Mouse (Mus musculus) midbrain, postnatal 0 days (tissue): ENCODE measurements around the gene Ecm2. TPM values are rescaled to one million over a fixed set of nuclear protein-coding genes. Genes with fewer than 3 reads are reported as not detected.

Source experiments
- ATAC-seq: fragments of 200-750 bp; cut with Nextera tagmentation; 2 replicates; pipeline ENCODE4 v1.8.0; 2017; ENCODE audit warnings: moderate number of reproducible peaks, mild to moderate bottlenecking, moderate TSS enrichment, moderate library complexity; ENCODE audit not compliant: low FRiP score
- DNase-seq: peaks from one replicate; pipeline ENCODE4 v3.0.0-alpha.2; 2015; ENCODE audit warnings: low spot score
- H3K27ac ChIP-seq: fragments of 300-500 bp; sonication (generic); 2 replicates; pipeline ENCODE4 v1.5.1; 2014; ENCODE audit warnings: low read depth, mild to moderate bottlenecking, low read length, mixed read lengths
- H3K27me3 ChIP-seq: fragments of 300-500 bp; sonication (generic); 2 replicates; pipeline ENCODE4 v1.6.1; 2014; ENCODE audit warnings: low read length, control low read depth, mixed read lengths; ENCODE audit not compliant: insufficient read depth
- H3K36me3 ChIP-seq: fragments of 300-500 bp; sonication (generic); 2 replicates; pipeline ENCODE4 v1.6.1; 2014; ENCODE audit warnings: low read length, control low read depth, mixed read lengths; ENCODE audit not compliant: insufficient read depth
- H3K4me1 ChIP-seq: fragments of 300-500 bp; sonication (generic); 2 replicates; pipeline ENCODE4 v1.6.1; 2014; ENCODE audit warnings: mild to moderate bottlenecking, control low read depth, antibody characterized with exemption, low read length, mixed read lengths; ENCODE audit not compliant: insufficient read depth
- H3K4me2 ChIP-seq: fragments of 300-500 bp; sonication (generic); 2 replicates; pipeline ENCODE4 v1.6.1; 2014; ENCODE audit warnings: low read depth, mild to moderate bottlenecking, low read length, mixed read lengths; ENCODE audit not compliant: poor library complexity, severe bottlenecking
- H3K4me3 ChIP-seq: fragments of 300-500 bp; sonication (generic); 2 replicates; pipeline ENCODE4 v1.5.1; 2014; ENCODE audit warnings: low read depth, mild to moderate bottlenecking, low read length, moderate library complexity
- H3K9ac ChIP-seq: fragments of 300-500 bp; sonication (generic); replicated peaks from 2 replicates; pipeline ENCODE4 v1.6.1; 2014; ENCODE audit warnings: mild to moderate bottlenecking, low read length, moderate library complexity, mixed read lengths; ENCODE audit not compliant: poor library complexity, severe bottlenecking
- H3K9me3 ChIP-seq: fragments of 300-500 bp; sonication (generic); 2 replicates; pipeline ENCODE4 v1.6.1; 2016; ENCODE audit warnings: low read length, control low read depth
- CTCF ChIP-seq: IDR thresholded peaks from 2 replicates; pipeline ENCODE4 v1.5.1; 2016; ENCODE audit warnings: antibody characterized with exemption, mild to moderate bottlenecking
- WGBS: fragments of 180-500 bp; shearing (Covaris S2); extraction: QIAGEN DNeasy Blood & Tissue Kit; methylation state at CpG from one replicate; pipeline ENCODE4 v1.1.7; 2014; 5-methylcytosine and 5-hydroxymethylcytosine counted together
- polyA plus RNA-seq: library from polyadenylated mRNA; unstranded; fragments of >200 nt; fragmentation: Nextera tagmentation; extraction: Ambion mirVana; gene quantifications from 2 replicates; pipeline ENCODE4 v1.2.1, GENCODE M21; 2015
- total RNA-seq: library from RNA; depleted of rRNA; stranded (reverse); fragments of >200 nt; gene quantifications from 2 replicates; pipeline ENCODE4 v1.2.3, GENCODE M21; 2014; rRNA removed

Gene Ecm2
- 2.4 and 2.7 TPM in 2 replicates for total RNA-seq
- polyA plus RNA-seq = 1.3 and 1.4 TPM in 2 replicates

DNA sequence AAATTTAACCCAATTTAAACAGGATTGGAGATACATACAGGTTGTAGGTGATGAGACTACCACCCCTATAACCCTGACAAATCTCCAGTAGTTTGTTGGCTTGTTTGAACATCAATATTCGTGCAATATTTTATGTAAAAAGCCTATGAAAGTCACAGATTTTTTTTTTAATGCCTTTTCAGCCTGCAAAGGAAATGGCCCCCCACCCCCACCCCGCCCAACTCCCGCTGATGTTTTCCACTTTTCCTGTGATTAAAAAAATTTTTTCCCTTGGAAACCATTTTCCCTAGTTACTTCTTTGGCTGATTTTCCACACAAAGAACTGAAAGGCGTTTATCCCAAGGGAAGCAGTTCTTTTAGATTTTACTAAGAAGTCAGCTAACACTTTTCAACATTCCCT is at the start of gene Ecm2:
Gene Ecm2, plus strand, starts transcription at position 301 of the 400 bp plus-strand sequence.
- no peak within 1 kb of the TSS for H3K9ac ChIP-seq
- no peaks in the 10 kb centered on the region for H3K36me3 ChIP-seq
- H3K9me3 ChIP-seq = no peaks in the 10 kb centered on the region
- ATAC-seq (no peak), DNase-seq (no peak)
- no peak within 1 kb of the TSS for H3K4me2 ChIP-seq
- H3K4me1 ChIP-seq = no peaks in the 10 kb centered on the region
- no peak within 1 kb of the TSS for H3K4me3 ChIP-seq
- H3K27ac ChIP-seq = no peak within 1 kb of the TSS
- H3K27me3 ChIP-seq = no peaks in the 10 kb centered on the region
- no peak for TF ChIP-seq CTCF
- 14% methylated on average over 4 of the region's 4 CpGs for WGBS

DNA sequence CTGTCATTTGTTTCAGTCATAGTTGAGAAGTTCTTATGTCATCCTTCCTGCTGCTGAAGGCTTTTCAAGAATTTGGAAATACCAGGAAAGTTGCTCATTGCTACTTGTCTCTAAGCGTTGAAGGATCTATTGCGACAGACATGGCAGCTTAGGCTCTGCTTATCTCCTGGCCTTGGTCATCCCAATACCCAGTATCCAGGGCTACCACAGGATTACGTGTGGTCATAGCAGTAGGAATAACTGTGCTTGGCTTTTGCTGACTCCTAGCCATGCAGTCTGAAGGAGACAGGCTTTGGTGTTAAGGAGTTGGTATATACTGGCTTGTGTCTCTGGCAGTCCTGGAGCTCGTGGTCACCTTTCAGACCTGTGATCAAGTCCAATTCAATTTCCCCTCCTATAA is 44.3 kb upstream of the Ecm2 start:
- Histone ChIP-seq H3K9ac (no peak overlapping the region), H3K4me3 (no peak overlapping the region), H3K27ac (no peak overlapping the region), H3K4me2 (no peak overlapping the region), H3K4me1 (no peaks in the 10 kb centered on the region), H3K27me3 (no peaks in the 10 kb centered on the region), H3K36me3 (peaks cover 38% of the 10 kb centered on the region), H3K9me3 (no peaks in the 10 kb centered on the region)
- 92% methylated on average over 4 of the region's 4 CpGs for WGBS
- no peak for TF ChIP-seq CTCF
- ATAC-seq (no peak), DNase-seq (no peak)

DNA sequence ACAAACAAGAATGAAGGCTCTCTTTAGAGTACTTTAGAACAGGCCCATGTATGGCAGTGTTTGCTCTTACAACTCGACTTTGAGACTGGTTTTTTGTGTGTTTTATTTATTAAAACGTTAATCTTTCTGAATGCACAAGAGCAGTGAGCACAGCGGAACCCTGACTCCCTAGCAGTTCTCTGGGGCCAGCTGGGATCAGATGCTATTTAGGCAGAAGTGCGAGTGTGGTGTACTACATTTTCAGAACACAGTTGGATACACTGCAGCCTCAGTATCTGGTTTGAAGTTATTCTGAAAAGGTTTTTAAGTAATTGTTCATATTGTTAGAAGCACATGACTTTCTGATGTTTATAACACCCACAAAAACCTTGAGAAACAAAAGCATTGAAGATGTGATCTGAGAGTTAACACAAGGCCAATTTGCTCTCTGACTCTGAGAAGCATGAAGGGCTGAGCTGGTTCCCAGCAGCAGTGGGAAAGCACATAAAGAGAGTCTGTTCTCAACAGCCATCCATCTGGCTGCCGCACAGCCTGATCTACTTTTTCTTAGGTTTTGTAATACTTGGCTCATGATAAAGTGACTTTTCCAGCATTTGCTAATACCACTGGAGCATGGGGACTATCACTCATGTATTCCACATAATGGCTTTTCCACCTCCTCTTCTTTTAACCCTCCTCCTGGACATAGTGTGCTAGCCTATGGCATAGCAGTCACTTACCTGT is 43.8 kb upstream of the Ecm2 start:
- Histone ChIP-seq H3K4me3 (no peak overlapping the region), H3K9me3 (no peaks in the 10 kb centered on the region), H3K9ac (no peak overlapping the region), H3K4me2 (no peak overlapping the region), H3K4me1 (no peaks in the 10 kb centered on the region), H3K27me3 (no peaks in the 10 kb centered on the region), H3K36me3 (peaks cover 38% of the 10 kb centered on the region), H3K27ac (no peak overlapping the region; the same call in 1 of the 2 replicates)
- 76% methylated on average over 5 of the region's 5 CpGs for WGBS
- ATAC-seq = no peak
- no peak for DNase-seq
- no peak for TF ChIP-seq CTCF

DNA sequence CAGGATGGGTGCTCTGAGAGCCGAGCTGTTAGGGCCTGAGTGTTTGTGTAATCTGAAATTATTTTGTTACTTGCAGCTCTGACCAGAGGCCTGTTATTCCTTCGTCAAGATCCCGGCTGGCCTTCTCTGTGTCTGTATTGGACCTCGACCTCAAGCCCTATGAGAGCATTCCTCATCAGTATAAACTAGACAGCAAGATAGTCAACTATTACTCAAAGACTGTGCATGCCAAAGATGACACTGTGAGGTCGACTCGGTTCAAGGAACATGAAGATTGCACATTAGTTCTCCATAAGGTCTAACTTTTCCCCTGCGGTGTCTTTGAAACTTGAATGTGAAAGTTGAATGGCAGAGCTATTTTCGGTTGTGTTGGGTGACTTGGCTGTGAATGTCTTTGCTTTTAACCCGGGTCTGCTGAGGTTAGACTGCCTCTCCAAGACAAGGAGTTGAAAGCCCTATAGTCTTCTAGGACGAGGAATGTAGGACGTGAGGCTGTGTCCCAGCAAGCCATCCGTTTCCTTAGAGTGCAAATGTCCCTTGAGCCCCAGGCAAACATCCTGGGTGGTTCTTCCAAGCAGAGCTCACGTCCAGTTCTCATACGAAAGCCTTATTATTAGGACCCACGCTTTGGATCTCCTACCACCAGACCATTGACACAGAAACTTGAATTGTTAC is 43.0 kb upstream of the Ecm2 start:
- ATAC-seq = no peak
- no peak for DNase-seq
- Histone ChIP-seq H3K36me3 (peaks cover 38% of the 10 kb centered on the region), H3K4me1 (no peaks in the 10 kb centered on the region), H3K27me3 (no peaks in the 10 kb centered on the region), H3K9ac (no peak overlapping the region), H3K9me3 (no peaks in the 10 kb centered on the region), H3K4me3 (no peak overlapping the region), H3K4me2 (no peak overlapping the region), H3K27ac (no peak overlapping the region; the same call in 1 of the 2 replicates)
- WGBS = 84% methylated on average over 15 of the region's 15 CpGs
- TF ChIP-seq CTCF = no peak

- no peak overlapping the region for H3K9ac ChIP-seq
- 98% methylated on average over 2 of the region's 2 CpGs for WGBS
- H3K4me1 ChIP-seq = no peaks in the 10 kb centered on the region
- no peak for ATAC-seq
- no peaks in the 10 kb centered on the region for H3K27me3 ChIP-seq
- no peak for DNase-seq
- no peak overlapping the region for H3K27ac ChIP-seq
- H3K4me3 ChIP-seq = no peak overlapping the region
- no peak for TF ChIP-seq CTCF
- H3K4me2 ChIP-seq = no peak overlapping the region
- peaks cover 38% of the 10 kb centered on the region for H3K36me3 ChIP-seq
- H3K9me3 ChIP-seq = no peaks in the 10 kb centered on the region
These were observed 41.7 kb upstream of the Ecm2 start for GRCm38 (mm10) chr13:49462921-49463320.

DNA sequence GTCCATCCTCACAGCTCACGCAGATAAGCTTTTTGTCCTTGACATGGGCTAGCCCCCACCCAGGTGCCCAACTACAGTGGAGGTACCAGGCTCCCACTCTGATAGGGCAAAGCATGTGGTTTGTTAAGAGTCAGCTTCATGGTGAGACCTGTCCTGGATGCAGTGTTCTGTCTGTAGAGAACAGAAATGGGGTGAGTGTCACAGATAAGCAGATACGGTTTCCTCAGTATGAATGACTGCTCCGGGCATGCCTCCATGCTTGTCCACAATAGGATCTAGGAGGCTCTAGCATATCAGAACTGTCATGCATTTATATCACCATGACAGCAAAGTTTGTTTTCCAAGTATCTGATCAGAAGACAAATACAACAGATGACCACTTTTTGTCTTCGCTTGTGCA is 38.7 kb upstream of the Ecm2 start:
- H3K36me3 ChIP-seq = peaks cover 25% of the 10 kb centered on the region
- no peaks in the 10 kb centered on the region for H3K9me3 ChIP-seq
- no peaks in the 10 kb centered on the region for H3K27me3 ChIP-seq
- no peak overlapping the region for H3K4me3 ChIP-seq
- WGBS = 93% methylated on average over 4 of the region's 4 CpGs
- H3K27ac ChIP-seq = no peak overlapping the region
- no peaks in the 10 kb centered on the region for H3K4me1 ChIP-seq
- no peak for DNase-seq
- no peak for TF ChIP-seq CTCF
- ATAC-seq = no peak
- no peak overlapping the region for H3K4me2 ChIP-seq
- H3K9ac ChIP-seq = no peak overlapping the region
